Mouse (Mus musculus) fibroblast of lung, adult 2 months (primary cell): Measurements from ENCODE around the gene Folr2.

Source experiments
- DNase-seq: peaks from one replicate; pipeline ENCODE4 v3.0.0-alpha.2; 2011; ENCODE audit warnings: low read depth

The Folr2 gene

GRCm38 (mm10) chr7:101866491-101867265 is 9.7 kb upstream of the Folr2 start:
- no peak for DNase-seq

GRCm38 (mm10) chr7:101863415-101863814 is 6.4 kb upstream of the Folr2 start, which contains the start of gene Anapc15:
Gene Anapc15, plus strand, starts transcription at chr7:101863715.
- DNase-seq: no peak

- DNase-seq: no peak
These were observed 5.3 kb upstream of the Folr2 start for GRCm38 (mm10) chr7:101862291-101862690.

- no peak for DNase-seq
These were observed 4.0 kb upstream of the Folr2 start for GRCm38 (mm10) chr7:101860978-101861377.

- DNase-seq: no peak
These were observed 1.4 kb upstream of the Folr2 start for GRCm38 (mm10) chr7:101858362-101858761.

GRCm38 (mm10) chr7:101853816-101854215 is 3.2 kb downstream of the Folr2 start:
- no peak for DNase-seq

- DNase-seq: no peak
These were observed 4.1 kb downstream of the Folr2 start for GRCm38 (mm10) chr7:101852846-101853245.

GRCm38 (mm10) chr7:101851689-101852088 is 5.3 kb downstream of the Folr2 start:
- DNase-seq: no peak

GRCm38 (mm10) chr7:101847934-101848333 is 9.1 kb downstream of the Folr2 start:
- no peak for DNase-seq

- no peak for DNase-seq
These were observed 12.8 kb downstream of the Folr2 start for GRCm38 (mm10) chr7:101844186-101844585.

- peak; percentile 70 for DNase-seq
These were observed 19.2 kb downstream of the Folr2 start, which contains the start of gene Inppl1 for GRCm38 (mm10) chr7:101837606-101838471. Gene Inppl1, minus strand, starts transcription at chr7:101838229.

- no peak for DNase-seq
These were observed 19.8 kb downstream of the Folr2 start for GRCm38 (mm10) chr7:101837154-101837605.

GRCm38 (mm10) chr7:101836271-101837153 is 20.5 kb downstream of the Folr2 start:
- no peak for DNase-seq

GRCm38 (mm10) chr7:101835457-101836109 is 21.4 kb downstream of the Folr2 start:
- DNase-seq: no peak

GRCm38 (mm10) chr7:101834903-101835302 is 22.1 kb downstream of the Folr2 start:
- no peak for DNase-seq

- no peak for DNase-seq
These were observed 22.9 kb downstream of the Folr2 start for GRCm38 (mm10) chr7:101833916-101834584.

- DNase-seq: no peak
These were observed 23.6 kb downstream of the Folr2 start for GRCm38 (mm10) chr7:101833352-101833751.

GRCm38 (mm10) chr7:101832372-101832771 is 24.6 kb downstream of the Folr2 start:
- no peak for DNase-seq

GRCm38 (mm10) chr7:101831437-101831836 is 25.6 kb downstream of the Folr2 start:
- DNase-seq: no peak

- DNase-seq: no peak
These were observed 26.6 kb downstream of the Folr2 start for GRCm38 (mm10) chr7:101830373-101830772.
